Comparison of ENCODE assay signal across 10 mouse cellular contexts in genomic region chr17:31791656-31792055, GRCm38 (mm10).
"Had no signal": no experiment of that assay in that cellular context is flagged by ENCODE, and none has a peak within 500 bp of the region (broad histone marks: within the 10 kb centered on the region; RNA-seq: fewer than 3 reads in every experiment).

No protein-coding gene starts in this region.

- H3K27ac ChIP-seq: liver, embryonic 12.5 days had no signal

- H3K4me2 ChIP-seq: limb, embryonic 15.5 days; liver, embryonic 12.5 days; lung, embryonic 14.5 days; neural tube, embryonic 15.5 days had no signal

- ATAC-seq: liver, embryonic 12.5 days had no signal

- DNase-seq: kidney, postnatal 14 days; lung, embryonic 14.5 days; lung, postnatal 10 days; lung, postnatal 4 days; right cerebral cortex, adult 18-20 months; right cerebral cortex, postnatal 25 days had no signal

- H3K9ac ChIP-seq: limb, embryonic 15.5 days; liver, embryonic 12.5 days had no signal

- H3K36me3 ChIP-seq: limb, embryonic 15.5 days; liver, embryonic 12.5 days; neural tube, embryonic 15.5 days had no signal

- H3K27me3 ChIP-seq: limb, embryonic 15.5 days; neural tube, embryonic 15.5 days had no signal

- H3K4me3 ChIP-seq: limb, embryonic 15.5 days; liver, embryonic 12.5 days; myocyte; neural tube, embryonic 15.5 days had no signal

- H3K9me3 ChIP-seq: limb, embryonic 15.5 days; liver, embryonic 12.5 days; neural tube, embryonic 15.5 days had no signal
